In the genomic region with DNA sequence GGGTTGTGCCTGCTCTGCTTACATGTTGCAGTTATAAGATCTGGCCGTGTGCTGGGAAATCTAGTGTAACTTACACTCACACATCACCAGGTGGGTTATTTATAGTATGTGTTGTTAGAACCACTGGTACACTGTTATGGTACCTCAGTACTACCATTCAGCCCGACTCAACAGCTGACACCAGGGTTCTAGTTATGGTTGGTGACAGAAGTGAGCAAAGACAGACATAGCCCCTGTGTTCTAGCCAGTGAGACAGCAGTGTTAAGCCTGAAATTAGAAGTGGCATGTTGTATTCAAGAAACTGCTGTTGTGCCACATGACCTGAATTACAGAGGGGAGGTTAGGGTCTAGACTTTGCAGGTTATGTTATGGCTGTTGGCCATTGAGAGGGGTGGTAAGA, we compare ENCODE assay signal across 23 mouse cellular contexts. TPM values are rescaled to one million over a fixed set of nuclear protein-coding genes. Genes with fewer than 3 reads are reported as not detected.
DNase-seq lines count a peak whose midpoint lies in the region; ATAC-seq lines count a peak whose summit lies in the region.
"Had no signal": no experiment of that assay in that cellular context is flagged by ENCODE, and none has a peak within 500 bp of the region (broad histone marks: within the 10 kb centered on the region; RNA-seq: fewer than 3 reads in every experiment).

No protein-coding gene starts in this region.

- H3K9ac ChIP-seq in heart, embryonic 14.5 days (ENCODE audit: low read length) = no peak overlapping the region
- no peak overlapping the region for H3K9ac ChIP-seq in heart, embryonic 11.5 days (ENCODE audit: low read depth, low read length)
- H3K9ac ChIP-seq in hindbrain, embryonic 15.5 days = no peak overlapping the region
- no peak overlapping the region for H3K9ac ChIP-seq in hindbrain, embryonic 14.5 days
- H3K9ac ChIP-seq in limb, embryonic 15.5 days = no peak overlapping the region
- H3K9ac ChIP-seq: embryonic facial prominence, embryonic 13.5 days; forebrain, embryonic 12.5 days; hindbrain, embryonic 13.5 days had no signal

- no peaks in the 10 kb centered on the region for H3K27me3 ChIP-seq in heart, embryonic 14.5 days (ENCODE audit: control insufficient read depth, insufficient read depth, low read length)
- H3K27me3 ChIP-seq in heart, embryonic 11.5 days (ENCODE audit: control insufficient read depth, insufficient read depth, low read length) = no peaks in the 10 kb centered on the region
- no peaks in the 10 kb centered on the region for H3K27me3 ChIP-seq in hindbrain, embryonic 15.5 days
- no peaks in the 10 kb centered on the region for H3K27me3 ChIP-seq in hindbrain, embryonic 14.5 days (ENCODE audit: control insufficient read depth, insufficient read depth, low read length)
- no peaks in the 10 kb centered on the region for H3K27me3 ChIP-seq in limb, embryonic 15.5 days
- H3K27me3 ChIP-seq in limb, embryonic 10.5 days (ENCODE audit: low read depth, poor library complexity, severe bottlenecking) = no peaks in the 10 kb centered on the region
- H3K27me3 ChIP-seq: embryonic facial prominence, embryonic 13.5 days; forebrain, embryonic 12.5 days; hindbrain, embryonic 13.5 days had no signal

- no peaks in the 10 kb centered on the region for H3K9me3 ChIP-seq in heart, embryonic 14.5 days (ENCODE audit: control insufficient read depth, low read length)
- no peaks in the 10 kb centered on the region for H3K9me3 ChIP-seq in heart, embryonic 11.5 days (replicated peaks; ENCODE audit: control insufficient read depth, low read length)
- no peaks in the 10 kb centered on the region for H3K9me3 ChIP-seq in hindbrain, embryonic 15.5 days
- no peaks in the 10 kb centered on the region for H3K9me3 ChIP-seq in hindbrain, embryonic 14.5 days (ENCODE audit: control insufficient read depth, low read length)
- no peaks in the 10 kb centered on the region for H3K9me3 ChIP-seq in limb, embryonic 15.5 days
- H3K9me3 ChIP-seq in limb, embryonic 10.5 days (replicated peaks) = no peaks in the 10 kb centered on the region
- H3K9me3 ChIP-seq: embryonic facial prominence, embryonic 13.5 days; forebrain, embryonic 12.5 days; G1E; hindbrain, embryonic 13.5 days had no signal

- DNase-seq in gastrocnemius, adult 18-20 months (ENCODE audit: low spot score) = peak; percentile 19
- DNase-seq in gastrocnemius, postnatal 4 days (ENCODE audit: low spot score in 2 of 2) = no peak
- DNase-seq in hindbrain, embryonic 14.5 days (ENCODE audit: low spot score) = no peak
- DNase-seq in limb, embryonic 10.5 days (ENCODE audit: low spot score) = no peak
- DNase-seq: adrenal gland, postnatal 14 days; B cell, adult 2 months; cerebellum, adult 18-20 months; cerebellum, adult 9-11 months; cerebellum, postnatal 36 days; gastrocnemius, postnatal 36 days; heart, postnatal 4 days; kidney, adult 18-20 months had no signal

- no peak overlapping the region for H3K4me3 ChIP-seq in heart, embryonic 14.5 days (ENCODE audit: control insufficient read depth in 1 of 2, insufficient read depth in 1 of 2, low read depth in 1 of 2, low read length in 2 of 2)
- H3K4me3 ChIP-seq in heart, embryonic 11.5 days (ENCODE audit: low read depth, low read length) = no peak overlapping the region
- no peak overlapping the region for H3K4me3 ChIP-seq in hindbrain, embryonic 15.5 days
- no peak overlapping the region for H3K4me3 ChIP-seq in hindbrain, embryonic 14.5 days (replicated peaks; ENCODE audit: low read length)
- no peak overlapping the region for H3K4me3 ChIP-seq in limb, embryonic 15.5 days
- no peak overlapping the region for H3K4me3 ChIP-seq in limb, embryonic 10.5 days
- H3K4me3 ChIP-seq: embryonic facial prominence, embryonic 13.5 days; forebrain, embryonic 12.5 days; hindbrain, embryonic 13.5 days had no signal

- peaks cover 2 to 31% of the 10 kb centered on the region in 2 experiments; a peak in 3 of 4 replicates for H3K4me1 ChIP-seq in heart, embryonic 14.5 days (ENCODE audit: control insufficient read depth in 2 of 2, insufficient read depth in 2 of 2, low read length in 2 of 2)
- H3K4me1 ChIP-seq in heart, embryonic 11.5 days (ENCODE audit: control insufficient read depth, insufficient read depth, low read length) = peaks cover 19% of the 10 kb centered on the region
- H3K4me1 ChIP-seq in hindbrain, embryonic 15.5 days (replicated peaks) = no peaks in the 10 kb centered on the region
- H3K4me1 ChIP-seq in hindbrain, embryonic 14.5 days (replicated peaks; ENCODE audit: control insufficient read depth, insufficient read depth, low read length) = no peaks in the 10 kb centered on the region
- 0 out of 2 replicates have a peak, but pooled peaks cover 3% of the 10 kb centered on the region for H3K4me1 ChIP-seq in limb, embryonic 15.5 days
- H3K4me1 ChIP-seq in limb, embryonic 10.5 days = peaks cover 14% of the 10 kb centered on the region
- H3K4me1 ChIP-seq: forebrain, embryonic 12.5 days had no signal

- peak overlapping the region; percentile 55 to 66 for H3K27ac ChIP-seq in heart, embryonic 14.5 days (replicated peaks in 1 of 2; ENCODE audit: control insufficient read depth in 1 of 2, insufficient read depth in 1 of 2, low read depth in 2 of 2, low read length in 2 of 2)
- no peak overlapping the region for H3K27ac ChIP-seq in heart, embryonic 11.5 days (ENCODE audit: low read depth, low read length)
- no peak overlapping the region for H3K27ac ChIP-seq in hindbrain, embryonic 15.5 days (replicated peaks)
- no peak overlapping the region for H3K27ac ChIP-seq in hindbrain, embryonic 14.5 days
- no peak overlapping the region for H3K27ac ChIP-seq in limb, embryonic 15.5 days
- no peak overlapping the region for H3K27ac ChIP-seq in limb, embryonic 10.5 days
- H3K27ac ChIP-seq: embryonic facial prominence, embryonic 13.5 days; forebrain, embryonic 12.5 days; hindbrain, embryonic 13.5 days had no signal

- peaks cover 36% of the 10 kb centered on the region for H3K36me3 ChIP-seq in heart, embryonic 14.5 days (ENCODE audit: control insufficient read depth, insufficient read depth, low read length)
- peaks cover under 1% of the 10 kb centered on the region; the same call in 1 of the 2 replicates for H3K36me3 ChIP-seq in heart, embryonic 11.5 days (ENCODE audit: control insufficient read depth, insufficient read depth, low read length)
- H3K36me3 ChIP-seq in hindbrain, embryonic 15.5 days = peaks cover 17% of the 10 kb centered on the region; the same call in 1 of the 2 replicates
- peaks cover 35% of the 10 kb centered on the region for H3K36me3 ChIP-seq in hindbrain, embryonic 14.5 days (replicated peaks; ENCODE audit: control insufficient read depth, insufficient read depth)
- peaks cover 17% of the 10 kb centered on the region for H3K36me3 ChIP-seq in limb, embryonic 15.5 days
- H3K36me3 ChIP-seq in limb, embryonic 10.5 days = peaks cover 46% of the 10 kb centered on the region

- ATAC-seq in heart, embryonic 14.5 days (ENCODE audit: insufficient number of reproducible peaks, insufficient read depth, low FRiP score, low read depth) = peak; percentile 54; the same call in 1 of the 2 replicates
- no peak for ATAC-seq in heart, embryonic 11.5 days (replicated peaks; ENCODE audit: insufficient number of reproducible peaks, low FRiP score, low TSS enrichment)
- peak; percentile 20; the same call in 1 of the 2 replicates for ATAC-seq in hindbrain, embryonic 15.5 days (ENCODE audit: low FRiP score, low read depth)
- no peak for ATAC-seq in hindbrain, embryonic 14.5 days (ENCODE audit: low FRiP score)
- 0 out of 2 replicates have a peak, but pooled peaks have one; percentile 35 for ATAC-seq in limb, embryonic 15.5 days (ENCODE audit: insufficient number of reproducible peaks, low FRiP score, low TSS enrichment, low read depth)
- ATAC-seq: CD4-positive, CD25-positive, alpha-beta regulatory T cell, adult 4 months; forebrain, embryonic 16.5 days; inflammation-experienced regulatory T-cells, adult 6 months had no signal

- H3K4me2 ChIP-seq in heart, embryonic 14.5 days (ENCODE audit: low read length) = no peak overlapping the region
- H3K4me2 ChIP-seq in heart, embryonic 11.5 days = no peak overlapping the region
- no peak overlapping the region for H3K4me2 ChIP-seq in hindbrain, embryonic 15.5 days
- H3K4me2 ChIP-seq in hindbrain, embryonic 14.5 days (replicated peaks) = no peak overlapping the region
- no peak overlapping the region for H3K4me2 ChIP-seq in limb, embryonic 15.5 days
- H3K4me2 ChIP-seq: embryonic facial prominence, embryonic 13.5 days; forebrain, embryonic 12.5 days; hindbrain, embryonic 13.5 days had no signal

- 39% methylated on average over 2 of the region's 2 CpGs for WGBS in heart, embryonic 14.5 days
- WGBS in heart, embryonic 11.5 days (ENCODE audit: insufficient replicate concordance) = 54% methylated on average over 2 of the region's 2 CpGs
- 95% methylated on average over 2 of the region's 2 CpGs for WGBS in hindbrain, embryonic 15.5 days
- WGBS in hindbrain, embryonic 14.5 days = 94% methylated on average over 2 of the region's 2 CpGs
- 80% methylated on average over 2 of the region's 2 CpGs for WGBS in limb, embryonic 15.5 days
- 93% methylated on average over 2 of the region's 2 CpGs for WGBS in limb, embryonic 10.5 days

RNA-seq across cellular contexts. Expression of a gene that starts 27.5 kb away (rescaled TPM):
- 100 to 1,000 TPM; 165 to 185 TPM for total RNA-seq in gastrocnemius, adult 18-20 months (2021)
- 100 to 1,000 TPM; 155 to 166 TPM for total RNA-seq in gastrocnemius, postnatal 4 days (2021)
- 89.0 and 117 TPM in 2 replicates for polyA plus RNA-seq in heart, embryonic 14.5 days (2014; fragmentation: Nextera tagmentation; extraction: Ambion mirVana)
- polyA plus RNA-seq in heart, embryonic 11.5 days (2014; fragmentation: Nextera tagmentation; extraction: Ambion mirVana) = 82.4 and 86.1 TPM in 2 replicates
- polyA plus RNA-seq in hindbrain, embryonic 15.5 days (2015; fragmentation: Nextera tagmentation; extraction: Ambion mirVana) = 104 and 127 TPM in 2 replicates
- polyA plus RNA-seq in hindbrain, embryonic 14.5 days (2014; fragmentation: Nextera tagmentation; extraction: Ambion mirVana) = 88.4 and 103 TPM in 2 replicates
- 109 and 128 TPM in 2 replicates for polyA plus RNA-seq in limb, embryonic 15.5 days (2015; fragmentation: Nextera tagmentation; extraction: Ambion mirVana)
- polyA plus RNA-seq in limb, embryonic 10.5 days (2016; fragmentation: Nextera tagmentation; extraction: Ambion mirVana) = 72.6 and 82.0 TPM in 2 replicates

RNA-seq across cellular contexts. Expression of a gene that starts 28.7 kb away (rescaled TPM):
- total RNA-seq in gastrocnemius, adult 18-20 months (2021) = 10 to 100 TPM; 59.4 to 61.8 TPM
- 100 to 1,000 TPM; 219 to 226 TPM for total RNA-seq in gastrocnemius, postnatal 4 days (2021)
- polyA plus RNA-seq in heart, embryonic 14.5 days (2014; fragmentation: Nextera tagmentation; extraction: Ambion mirVana) = 186 and 200 TPM in 2 replicates
- 204 and 213 TPM in 2 replicates for polyA plus RNA-seq in heart, embryonic 11.5 days (2014; fragmentation: Nextera tagmentation; extraction: Ambion mirVana)
- 845 and 859 TPM in 2 replicates for polyA plus RNA-seq in hindbrain, embryonic 15.5 days (2015; fragmentation: Nextera tagmentation; extraction: Ambion mirVana)
- 1,054 and 1,085 TPM in 2 replicates for polyA plus RNA-seq in hindbrain, embryonic 14.5 days (2014; fragmentation: Nextera tagmentation; extraction: Ambion mirVana)
- polyA plus RNA-seq in limb, embryonic 15.5 days (2015; fragmentation: Nextera tagmentation; extraction: Ambion mirVana) = 228 and 237 TPM in 2 replicates
- 237 and 285 TPM in 2 replicates for polyA plus RNA-seq in limb, embryonic 10.5 days (2016; fragmentation: Nextera tagmentation; extraction: Ambion mirVana)

Comparison
In these comparisons a context has a peak if more than half of its experiments do, and no peak if none do; other contexts are left out.
1. ATAC-seq: peak in heart, embryonic 14.5 days (single experiment), hindbrain, embryonic 15.5 days (single experiment) and limb, embryonic 15.5 days (single experiment); none in heart, embryonic 11.5 days (single experiment) and hindbrain, embryonic 14.5 days (single experiment).
2. H3K27ac ChIP-seq: peak in heart, embryonic 14.5 days (2 of 2); none in heart, embryonic 11.5 days (single experiment), hindbrain, embryonic 15.5 days (single experiment), hindbrain, embryonic 14.5 days (single experiment), limb, embryonic 15.5 days (single experiment) and limb, embryonic 10.5 days (single experiment).